Mouse (Mus musculus) heart, postnatal 4 days (tissue): ENCODE measurements at regions not wholly inside any gene's neighbourhood (a gene's known extent, or its start where the extent isn't known, plus 50 kb on each side); places are given as distances from the start of the nearest gene placed in this dataset.

Source experiments
- DNase-seq: peaks from one replicate; pipeline ENCODE4 v3.0.0; 2021

GRCm38 (mm10) chr1:186228396-186228795 lies 111.3 kb upstream of the Lyplal1 start:
- DNase-seq, result peak; percentile 32

- no peak for DNase-seq
Measured at GRCm38 (mm10) chr1:186224231-186224630, 107.1 kb upstream of the Lyplal1 start.

- DNase-seq, result no peak
Measured at GRCm38 (mm10) chr1:186223417-186223816, 106.3 kb upstream of the Lyplal1 start.

GRCm38 (mm10) chr1:186218995-186219394 lies 101.9 kb upstream of the Lyplal1 start:
- no peak for DNase-seq

- DNase-seq, result no peak
Measured at GRCm38 (mm10) chr1:186217198-186217597, 100.1 kb upstream of the Lyplal1 start.

DNA sequence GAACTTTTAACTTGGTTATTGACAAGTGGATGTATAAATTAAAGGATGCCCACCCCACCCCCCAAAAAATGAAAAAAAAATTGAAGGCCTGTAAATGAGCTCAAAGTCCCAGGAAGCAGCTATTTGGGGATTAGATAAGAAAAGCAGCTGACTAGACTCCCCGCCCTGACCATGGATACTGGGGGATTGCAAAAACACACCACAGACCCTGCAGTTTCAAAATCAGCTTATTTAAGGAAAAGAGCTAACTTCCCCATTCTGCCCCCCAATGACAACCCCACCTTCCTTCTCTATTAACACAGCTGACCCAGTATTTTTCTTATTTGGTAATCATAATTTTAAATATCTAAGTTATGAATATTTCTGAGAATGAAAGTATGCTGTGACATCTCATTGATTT lies 87.0 kb upstream of the Lyplal1 start:
- DNase-seq, result no peak

DNA sequence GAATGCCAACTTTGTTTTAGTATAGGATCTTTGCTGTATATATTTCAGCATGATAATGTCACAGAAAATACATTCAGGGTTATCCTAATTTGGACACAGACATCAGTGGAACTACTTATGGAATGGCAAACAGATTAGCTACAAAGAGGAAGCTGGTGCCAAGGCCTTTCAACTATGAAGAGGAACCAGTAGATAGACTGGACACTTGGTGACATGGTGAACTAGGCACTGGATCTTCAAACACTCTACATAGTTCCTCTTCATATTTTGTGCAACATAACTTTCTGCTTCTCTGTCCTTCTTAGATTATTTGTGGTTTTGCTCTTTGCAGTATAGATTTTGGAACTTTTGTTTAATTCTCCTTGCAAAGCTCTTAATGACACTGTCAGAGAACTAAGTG lies 85.4 kb upstream of the Lyplal1 start:
- no peak for DNase-seq

GRCm38 (mm10) chr1:186198391-186198790 lies 81.3 kb upstream of the Lyplal1 start:
- DNase-seq, result no peak

DNA sequence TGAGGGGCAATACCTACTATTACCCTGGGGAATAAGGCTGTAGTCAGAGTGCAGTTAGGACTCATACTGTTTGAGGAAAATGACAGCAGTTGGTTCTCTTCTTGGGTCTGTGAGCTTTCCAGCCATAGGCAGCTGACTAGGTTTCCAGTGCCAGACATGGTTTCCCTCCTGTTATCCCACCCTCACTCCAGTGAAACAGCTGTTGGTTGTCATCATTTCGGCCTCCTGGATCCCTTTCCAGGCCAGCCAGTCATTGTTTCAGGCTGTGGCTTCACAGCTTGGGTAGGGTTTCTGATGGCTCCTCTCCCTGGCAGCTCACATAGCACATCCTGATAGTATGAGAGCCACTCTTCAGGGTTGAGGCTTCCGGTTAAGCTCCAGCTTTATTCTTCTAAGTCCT lies 79.9 kb upstream of the Lyplal1 start:
- DNase-seq, result peak; percentile 57

DNA sequence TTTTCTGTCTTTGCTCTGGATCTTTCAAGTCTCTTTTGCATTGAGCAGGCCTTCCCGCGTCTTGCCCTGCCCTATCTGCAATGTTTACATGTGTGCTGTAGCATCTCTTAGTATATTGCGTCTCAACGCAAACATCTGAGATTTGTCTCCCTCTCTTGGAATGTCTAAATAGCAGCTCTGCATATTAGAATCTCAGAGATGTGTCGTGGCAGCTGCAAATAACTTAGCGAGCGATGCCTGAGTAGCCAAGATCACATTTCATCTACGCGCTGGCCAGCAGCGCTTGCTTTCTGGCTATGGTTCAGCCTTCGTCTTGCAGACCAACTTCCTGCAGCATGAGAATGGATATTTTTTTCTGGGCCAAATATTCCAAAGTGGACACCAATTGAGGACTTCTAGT lies 72.3 kb upstream of the Lyplal1 start:
- peak; percentile 42 for DNase-seq

DNA sequence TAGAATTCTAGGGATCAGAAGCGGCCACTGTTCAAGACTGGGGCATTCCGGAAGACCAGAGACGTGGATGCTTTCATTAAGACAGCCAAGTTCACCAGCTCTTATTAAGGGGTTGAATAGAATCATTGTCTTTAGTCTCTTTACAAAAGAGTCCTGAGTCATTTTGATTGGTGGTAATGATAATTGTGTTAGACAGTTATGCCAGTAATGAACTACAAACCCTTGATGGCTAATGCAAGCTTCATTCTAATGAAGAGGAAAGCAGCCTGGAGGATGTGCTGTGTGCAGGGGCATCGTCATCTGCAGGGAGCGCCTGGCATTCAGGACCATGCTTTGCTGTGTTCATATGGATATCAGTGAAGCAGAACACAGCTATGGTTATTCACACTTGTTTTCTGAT lies 70.3 kb upstream of the Lyplal1 start:
- DNase-seq, result no peak

GRCm38 (mm10) chr1:186183204-186183651 lies 66.1 kb upstream of the Lyplal1 start:
- peak; percentile 6 for DNase-seq

DNA sequence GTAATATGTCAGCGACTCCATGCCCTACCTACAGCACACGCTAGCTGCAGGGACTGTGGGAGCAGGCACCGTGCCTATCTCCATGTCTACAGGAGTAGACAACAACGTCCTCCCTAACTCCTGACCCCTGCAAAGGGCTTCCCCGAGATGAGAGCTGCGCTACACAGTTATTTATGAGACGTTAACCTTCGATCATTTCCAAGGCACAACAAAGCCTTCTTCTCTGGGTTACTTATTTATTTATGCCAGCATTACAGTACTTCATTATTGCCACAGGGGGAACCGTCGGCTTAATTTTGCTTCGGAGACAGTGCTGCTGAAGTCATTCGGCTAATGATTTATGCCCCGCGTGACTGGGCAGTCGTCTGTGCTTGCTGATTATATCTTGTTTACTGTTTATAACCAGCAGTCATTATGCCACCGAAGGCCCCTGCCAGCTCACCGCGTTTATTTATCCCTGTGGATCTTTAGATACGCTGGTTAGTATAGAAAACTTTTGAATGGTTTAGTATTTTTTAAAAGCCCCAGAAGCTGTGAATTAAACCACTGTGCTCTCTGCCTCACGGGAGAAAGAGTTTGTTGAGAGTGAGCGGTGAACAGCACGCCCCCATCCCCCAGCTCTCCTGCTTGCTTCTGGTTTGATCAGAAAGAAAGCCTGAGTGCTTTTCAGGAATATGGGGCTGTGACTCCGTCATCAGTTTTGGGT lies 65.5 kb upstream of the Lyplal1 start:
- peak; percentile 67 for DNase-seq

DNA sequence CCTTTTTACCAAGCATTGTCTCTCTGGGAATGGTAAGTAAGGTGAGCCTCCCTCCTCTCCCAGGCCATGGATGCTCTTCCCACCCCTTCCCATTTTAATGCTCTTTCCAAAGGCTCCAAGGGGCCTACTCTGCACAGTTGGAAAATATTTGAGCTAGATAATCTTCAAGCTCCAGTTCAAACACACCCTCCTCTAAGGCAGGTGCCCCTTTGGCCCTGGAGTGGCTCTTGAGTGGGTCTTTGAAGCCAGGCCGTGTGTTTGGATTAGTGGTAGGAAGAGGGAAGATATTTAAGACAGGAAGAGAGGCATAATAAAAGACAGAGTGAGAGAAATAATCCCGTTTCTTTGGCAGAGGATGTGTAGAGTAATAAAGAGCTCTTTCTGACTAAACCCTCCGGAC lies 59.9 kb upstream of the Lyplal1 start:
- DNase-seq, result no peak

DNA sequence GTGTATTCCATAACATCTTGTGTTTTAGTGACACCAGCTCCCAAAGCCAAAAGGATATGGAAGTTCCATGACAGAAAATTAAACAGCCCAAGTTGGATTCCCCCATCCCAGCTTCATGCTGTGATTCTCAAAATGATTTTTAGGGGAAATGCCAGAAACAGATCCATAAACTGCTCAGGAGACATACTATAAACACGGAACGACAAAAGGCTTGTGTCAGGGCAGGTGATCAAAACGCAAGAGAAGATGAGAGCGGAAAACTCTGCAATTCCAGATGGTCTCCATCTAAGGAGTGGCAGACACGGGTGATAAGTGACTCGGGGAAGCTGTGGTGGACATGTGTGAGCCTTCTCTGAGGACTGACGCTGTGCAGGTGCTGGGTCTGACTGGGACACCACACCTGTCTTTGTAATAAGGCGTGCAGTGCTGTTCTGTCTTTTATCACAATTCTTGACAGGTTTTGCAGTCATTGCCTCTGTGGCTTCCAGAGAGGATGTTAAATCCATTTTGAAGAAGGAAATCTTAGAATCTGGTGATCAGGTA lies 56.4 kb upstream of the Lyplal1 start:
- DNase-seq, result no peak

- no peak for DNase-seq
Measured at GRCm38 (mm10) chr1:186171691-186172090, 54.6 kb upstream of the Lyplal1 start.
